Mouse (Mus musculus) stomach, embryonic 14.5 days (tissue): ENCODE data around the gene Olfr1259. TPM values are rescaled to one million over a fixed set of nuclear protein-coding genes. Genes with fewer than 3 reads are reported as not detected.
"Not testable (repeated sequence)": the region's sequence is repeated elsewhere in the genome, so short reads cannot be mapped to it uniquely, and the experiment has no call there.

Experiments used
- ATAC-seq: fragments of 200-750 bp; cut with Nextera tagmentation; 2 replicates; pipeline ENCODE4 v1.8.0; 2017; ENCODE audit warnings: low read depth, moderate TSS enrichment; ENCODE audit not compliant: insufficient number of reproducible peaks, insufficient read depth, low FRiP score
- H3K27ac ChIP-seq: fragments of 300-500 bp; sonication (generic); 2 replicates; pipeline ENCODE4 v1.5.1; 2014; ENCODE audit warnings: mild to moderate bottlenecking, low read length, moderate library complexity, mixed read lengths
- H3K27me3 ChIP-seq: fragments of 300-500 bp; sonication (generic); 2 replicates; pipeline ENCODE4 v1.6.1; 2014; ENCODE audit warnings: low read length, control low read depth, mixed read lengths; ENCODE audit not compliant: control insufficient read depth, insufficient read depth
- H3K36me3 ChIP-seq: fragments of 300-500 bp; sonication (generic); 2 replicates; pipeline ENCODE4 v1.6.1; 2014; ENCODE audit warnings: mild to moderate bottlenecking, control low read depth, low read length, moderate library complexity, mixed read lengths; ENCODE audit not compliant: control insufficient read depth, insufficient read depth
- H3K4me1 ChIP-seq: fragments of 300-500 bp; sonication (generic); 2 replicates; pipeline ENCODE4 v1.6.1; 2014; ENCODE audit warnings: low read length, control low read depth, mixed read lengths; ENCODE audit not compliant: control insufficient read depth, insufficient read depth
- H3K4me2 ChIP-seq: fragments of 300-500 bp; sonication (generic); replicated peaks from 2 replicates; pipeline ENCODE4 v1.6.1; 2014; ENCODE audit warnings: low read depth, low read length, control low read depth
- H3K4me3 ChIP-seq: fragments of 300-500 bp; sonication (generic); 2 replicates; pipeline ENCODE4 v1.5.1; 2014; ENCODE audit warnings: low read depth, low read length, control low read depth
- H3K9ac ChIP-seq: fragments of 300-500 bp; sonication (generic); replicated peaks from 2 replicates; pipeline ENCODE4 v1.6.1; 2014; ENCODE audit warnings: low read depth, mild to moderate bottlenecking, control low read depth, low read length, moderate library complexity, mixed read lengths
- H3K9me3 ChIP-seq: fragments of 300-500 bp; sonication (generic); 2 replicates; pipeline ENCODE4 v1.6.1; 2016; ENCODE audit warnings: low read depth, low read length, control low read depth; ENCODE audit not compliant: control insufficient read depth
- WGBS: fragments of 180-500 bp; shearing (Covaris S2); extraction: QIAGEN DNeasy Blood & Tissue Kit; methylation state at CpG from one replicate; pipeline ENCODE4 v1.1.7; 2014; 5-methylcytosine and 5-hydroxymethylcytosine counted together
- polyA plus RNA-seq: library from polyadenylated mRNA; unstranded; fragments of >200 nt; fragmentation: Nextera tagmentation; extraction: Ambion mirVana; gene quantifications from 2 replicates; pipeline ENCODE4 v1.2.1, GENCODE M21; 2014

Olfr1259 gene
- not detected in 2 replicates for polyA plus RNA-seq

DNA sequence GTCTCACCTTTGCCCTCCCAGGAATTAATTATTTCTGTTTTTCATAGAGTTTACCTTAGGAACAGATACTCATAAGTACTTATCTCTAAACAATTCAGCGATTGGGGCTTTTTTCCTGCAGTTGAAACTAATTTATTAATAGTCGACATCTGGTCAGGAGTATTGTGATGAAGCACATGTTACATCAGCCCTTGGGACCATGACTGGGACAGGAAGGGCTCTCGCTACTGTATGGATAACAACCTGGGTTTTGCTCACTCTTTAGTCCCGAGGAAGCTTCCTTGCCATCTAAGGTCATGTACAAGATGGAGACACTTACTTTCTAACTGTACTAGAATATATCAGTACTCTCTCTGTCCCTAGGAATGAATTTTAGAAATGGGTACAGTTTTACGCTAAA is at the start of gene Olfr1259:
Olfr1259 (minus strand) TSS at position 101 of the 400 bp plus-strand sequence.
- Histone ChIP-seq H3K36me3 (no peaks in the 10 kb centered on the region), H3K27me3 (no peaks in the 10 kb centered on the region), H3K4me2 (no peak within 1 kb of the TSS), H3K4me3 (no peak within 1 kb of the TSS), H3K9ac (no peak within 1 kb of the TSS), H3K4me1 (no peaks in the 10 kb centered on the region), H3K9me3 (no peaks in the 10 kb centered on the region), H3K27ac (no peak within 1 kb of the TSS)
- WGBS: 78% methylated on average over 5 of the region's 5 CpGs
- no peak for ATAC-seq

DNA sequence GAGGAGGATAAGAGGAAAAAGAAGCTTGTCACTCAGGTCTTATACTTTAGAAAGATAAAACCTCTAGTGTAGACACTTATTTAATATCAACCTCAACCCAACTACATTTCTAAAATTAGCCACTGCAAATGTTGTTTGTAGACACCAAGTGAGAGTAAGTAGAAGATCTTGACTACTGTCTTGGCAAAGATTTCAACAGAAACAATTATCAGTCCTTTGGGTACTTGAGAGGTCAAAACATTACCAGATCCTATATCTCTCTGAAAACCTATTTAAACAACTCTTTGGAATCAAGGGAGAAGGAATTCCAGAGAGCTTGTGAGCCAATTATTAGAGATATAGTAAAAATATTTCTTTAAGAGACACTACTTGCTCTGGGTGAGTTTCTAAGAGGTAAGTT is 42.5 kb upstream of the Olfr1259 start, which contains the start of gene Olfr1261:
Olfr1261 (plus strand) TSS at position 301 of the 400 bp plus-strand sequence.
- Histone ChIP-seq H3K36me3 (no peaks in the 10 kb centered on the region), H3K27me3 (no peaks in the 10 kb centered on the region), H3K4me1 (no peaks in the 10 kb centered on the region), H3K4me2 (no peak within 1 kb of the TSS), H3K27ac (no peak within 1 kb of the TSS), H3K9ac (no peak within 1 kb of the TSS), H3K4me3 (no peak within 1 kb of the TSS), H3K9me3 (no peaks in the 10 kb centered on the region)
- ATAC-seq: no peak

DNA sequence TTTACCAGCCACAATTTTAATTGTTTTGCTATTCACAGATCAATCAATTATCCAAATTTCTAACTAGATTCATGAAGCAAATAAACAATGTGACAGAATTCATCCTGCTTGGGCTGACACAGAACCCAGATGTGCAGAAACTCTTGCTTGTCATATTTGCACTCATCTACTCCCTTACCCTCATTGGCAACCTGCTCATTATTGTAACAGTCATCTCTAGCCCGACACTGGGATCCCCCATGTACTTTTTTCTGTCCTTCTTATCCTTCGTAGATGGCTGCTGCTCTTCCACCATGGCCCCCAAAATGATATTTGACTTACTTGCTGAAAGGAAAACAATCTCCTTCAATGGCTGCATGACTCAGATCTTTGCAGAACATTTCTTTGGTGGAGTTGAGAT is 29.2 kb upstream of the Olfr1259 start:
- ATAC-seq: no peak
- 83% methylated on average over 2 of the region's 2 CpGs for WGBS
- H3K27ac ChIP-seq: no peak overlapping the region
- no peaks in the 10 kb centered on the region for H3K4me1 ChIP-seq
- no peak overlapping the region for H3K9ac ChIP-seq
- H3K27me3 ChIP-seq: no peaks in the 10 kb centered on the region
- no peak overlapping the region for H3K4me2 ChIP-seq
- no peak overlapping the region for H3K4me3 ChIP-seq
- H3K9me3 ChIP-seq: no peaks in the 10 kb centered on the region
- no peaks in the 10 kb centered on the region for H3K36me3 ChIP-seq

DNA sequence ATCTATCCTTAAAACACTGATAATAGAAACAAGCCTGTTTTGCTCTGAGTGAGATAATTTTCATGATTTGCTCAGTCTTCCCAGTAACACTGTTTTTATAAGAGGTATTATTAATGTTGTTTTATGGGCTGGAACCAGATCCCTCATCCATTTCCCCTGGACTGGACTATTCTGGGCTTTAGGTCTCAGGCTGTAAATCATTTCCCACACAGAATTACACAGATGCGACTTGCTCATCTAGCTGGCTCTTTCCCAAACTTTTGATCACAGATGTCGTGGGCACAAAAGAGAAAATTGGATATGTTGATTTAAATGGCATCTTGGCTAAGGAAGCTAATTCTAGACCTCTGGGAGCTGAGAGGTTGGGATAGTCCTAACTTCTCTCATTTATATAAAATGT is 25.7 kb upstream of the Olfr1259 start, which contains the start of gene Olfr1260:
Olfr1260 (plus strand) TSS at position 157 of the 400 bp plus-strand sequence.
- H3K4me1 ChIP-seq: no peaks in the 10 kb centered on the region
- H3K9me3 ChIP-seq: no peaks in the 10 kb centered on the region
- 51% methylated on average over 2 of the region's 2 CpGs for WGBS
- no peak within 1 kb of the TSS for H3K9ac ChIP-seq
- no peak for ATAC-seq
- no peak within 1 kb of the TSS for H3K4me3 ChIP-seq
- H3K27ac ChIP-seq: no peak within 1 kb of the TSS
- H3K4me2 ChIP-seq: no peak within 1 kb of the TSS
- no peaks in the 10 kb centered on the region for H3K36me3 ChIP-seq
- H3K27me3 ChIP-seq: no peaks in the 10 kb centered on the region

DNA sequence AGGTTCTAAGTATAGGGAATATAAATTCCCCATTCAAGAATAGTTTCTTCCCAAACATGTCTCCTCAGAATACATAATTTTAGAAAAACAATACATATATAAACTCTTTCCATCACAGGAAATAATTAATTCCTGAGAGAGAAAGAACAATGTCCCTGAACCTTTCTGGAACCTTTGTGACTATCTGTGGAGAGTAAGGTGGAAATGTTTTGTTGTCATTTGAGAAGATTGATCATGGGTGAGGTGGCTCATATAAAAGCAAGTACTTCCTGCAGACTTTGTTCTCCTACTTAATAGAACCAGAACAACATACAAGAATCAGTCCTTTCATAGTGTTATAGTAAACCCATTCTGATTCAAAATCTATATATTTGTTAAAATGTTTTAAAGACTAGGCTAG is 21.5 kb downstream of the Olfr1259 start, which contains the start of gene Olfr1258:
Olfr1258 (plus strand) TSS at position 301 of the 400 bp plus-strand sequence.
- Histone ChIP-seq H3K36me3 (no peaks in the 10 kb centered on the region), H3K4me1 (no peaks in the 10 kb centered on the region), H3K9me3 (no peaks in the 10 kb centered on the region), H3K4me3 (no peak within 1 kb of the TSS), H3K27me3 (no peaks in the 10 kb centered on the region), H3K4me2 (no peak within 1 kb of the TSS), H3K9ac (no peak within 1 kb of the TSS), H3K27ac (no peak within 1 kb of the TSS)
- ATAC-seq: no peak

DNA sequence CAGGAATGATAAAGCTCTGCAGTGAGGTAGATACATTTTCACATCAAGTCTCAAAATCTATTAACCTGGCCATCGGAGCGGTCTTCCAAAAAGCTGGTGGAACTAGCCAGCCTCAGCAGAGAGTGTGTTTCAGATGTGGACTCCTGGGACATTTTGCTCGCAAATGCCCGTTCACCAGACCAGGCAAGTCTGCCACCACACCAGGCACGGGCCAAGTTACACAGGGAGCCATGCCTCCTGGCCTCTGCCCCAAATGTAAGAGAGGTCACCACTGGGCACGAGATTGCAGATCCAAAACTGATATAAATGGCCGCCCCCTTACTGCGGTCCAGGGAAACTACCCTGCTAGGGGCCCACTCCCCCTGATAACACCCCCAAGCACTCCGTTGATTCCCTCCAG is 35.8 kb downstream of the Olfr1259 start:
- H3K9ac ChIP-seq, H3K36me3 ChIP-seq, ATAC-seq, H3K27me3 ChIP-seq, H3K4me3 ChIP-seq, H3K9me3 ChIP-seq, H3K4me2 ChIP-seq, H3K4me1 ChIP-seq, H3K27ac ChIP-seq: not testable (repeated sequence)
- WGBS: 75% methylated on average over 9 of the region's 9 CpGs

Other genes with a start within 250 kb of the Olfr1259 start
- gene Olfr1252, start 223.7 kb downstream of the Olfr1259 start, polyA plus RNA-seq: not detected in 2 replicates
- gene Olfr1253, start 191.6 kb downstream of the Olfr1259 start, polyA plus RNA-seq: not detected in 2 replicates
- not detected in 2 replicates for gene Olfr1254, start 155.0 kb downstream of the Olfr1259 start, polyA plus RNA-seq
- gene Olfr1255, start 136.6 kb downstream of the Olfr1259 start, polyA plus RNA-seq: not detected in 2 replicates
- gene Olfr1256, start 107.1 kb downstream of the Olfr1259 start, polyA plus RNA-seq: not detected in 2 replicates
- gene Olfr48, start 100.5 kb downstream of the Olfr1259 start, polyA plus RNA-seq: not detected in 2 replicates
- gene Olfr1257, start 70.2 kb downstream of the Olfr1259 start, polyA plus RNA-seq: not detected in 2 replicates
- not detected in 2 replicates for gene Olfr1258, start 21.4 kb downstream of the Olfr1259 start, polyA plus RNA-seq
- not detected in 2 replicates for gene Olfr1260, start 25.7 kb upstream of the Olfr1259 start, polyA plus RNA-seq
- not detected in 2 replicates for gene Olfr1261, start 42.6 kb upstream of the Olfr1259 start, polyA plus RNA-seq
- gene Olfr1262, start 51.5 kb upstream of the Olfr1259 start, polyA plus RNA-seq: not detected in 2 replicates
- gene Olfr1263, start 63.5 kb upstream of the Olfr1259 start, polyA plus RNA-seq: not detected in 2 replicates
- not detected in 2 replicates for gene Olfr1264, start 76.9 kb upstream of the Olfr1259 start, polyA plus RNA-seq
- gene Olfr1265, start 86.7 kb upstream of the Olfr1259 start, polyA plus RNA-seq: not detected in 2 replicates
- not detected in 2 replicates for gene Olfr140, start 114.9 kb upstream of the Olfr1259 start, polyA plus RNA-seq
- not detected in 2 replicates for gene Olfr1269, start 172.7 kb upstream of the Olfr1259 start, polyA plus RNA-seq
- not detected in 2 replicates for gene Olfr32, start 193.6 kb upstream of the Olfr1259 start, polyA plus RNA-seq
- not detected in 2 replicates for gene Olfr1270, start 204.4 kb upstream of the Olfr1259 start, polyA plus RNA-seq